Mouse (Mus musculus): ENCODE data around the gene Fignl1. TPM values are rescaled to one million over a fixed set of nuclear protein-coding genes. Genes with fewer than 3 reads are reported as not detected.

Gene Fignl1
- total and polyA plus RNA-seq, 3 experiments, result 34.2 to 59.9 (median 51.2) TPM

- no peak for DNase-seq (ENCODE audit: low read depth, low spot score)
- TF ChIP-seq GATA1 (IDR thresholded peaks at IDR 0.05; ENCODE audit: low read depth, low read length) (peak; percentile 63), MYB (IDR thresholded peaks at IDR 0.05; ENCODE audit: low read depth, low read length) (no peak), JUND (IDR thresholded peaks at IDR 0.05; ENCODE audit: low read depth, low read length) (no peak), EP300 (IDR thresholded peaks at IDR 0.05; ENCODE audit: low read depth in 1 of 2, low read length in 2 of 2) (peak; percentile 33 to 44; a peak in 3 of 4 replicates), RCOR1 (IDR thresholded peaks at IDR 0.05; ENCODE audit: low read depth, low read length) (peak; percentile 64; the same call in 1 of the 2 replicates), TCF12 (IDR thresholded peaks at IDR 0.05; ENCODE audit: low read depth, low read length) (peak; percentile 53; the same call in 1 of the 2 replicates)
- no peak overlapping the region for H3K4me3 ChIP-seq (ENCODE audit: control insufficient read depth in 1 of 2, insufficient read depth in 1 of 2, low read depth in 2 of 2, low read length in 2 of 2)
- H3K9me3 ChIP-seq (replicated peaks; ENCODE audit: insufficient read depth, low read length), result no peaks in the 10 kb centered on the region
- no peaks in the 10 kb centered on the region for H3K79me2 ChIP-seq (ENCODE audit: control insufficient read depth, insufficient read depth, low read length, poor library complexity)
- no peak overlapping the region for H3K27ac ChIP-seq (ENCODE audit: control insufficient read depth, low read depth, low read length)
- H3K27me3 ChIP-seq (ENCODE audit: control insufficient read depth in 1 of 2, insufficient read depth in 2 of 2, low read length in 2 of 2), result peaks cover 4 to 19% of the 10 kb centered on the region in 2 experiments
- H3K9ac ChIP-seq (ENCODE audit: control insufficient read depth, low read depth, low read length, poor library complexity, severe bottlenecking), result no peak overlapping the region
- 0 out of 4 replicates have a peak, but pooled peaks cover 0 to 5% of the 10 kb centered on the region in 2 experiments for H3K4me1 ChIP-seq (ENCODE audit: control insufficient read depth in 1 of 2, insufficient read depth in 2 of 2, low read length in 2 of 2)
- H3K36me3 ChIP-seq (ENCODE audit: control insufficient read depth in 1 of 2, insufficient read depth in 2 of 2, low read length in 2 of 2), result peaks cover 0 to 5% of the 10 kb centered on the region in 2 experiments; a peak in 1 of 4 replicates
These were observed 41.0 kb upstream of the Fignl1 start for GRCm38 (mm10) chr11:11849513-11850311.

DNA sequence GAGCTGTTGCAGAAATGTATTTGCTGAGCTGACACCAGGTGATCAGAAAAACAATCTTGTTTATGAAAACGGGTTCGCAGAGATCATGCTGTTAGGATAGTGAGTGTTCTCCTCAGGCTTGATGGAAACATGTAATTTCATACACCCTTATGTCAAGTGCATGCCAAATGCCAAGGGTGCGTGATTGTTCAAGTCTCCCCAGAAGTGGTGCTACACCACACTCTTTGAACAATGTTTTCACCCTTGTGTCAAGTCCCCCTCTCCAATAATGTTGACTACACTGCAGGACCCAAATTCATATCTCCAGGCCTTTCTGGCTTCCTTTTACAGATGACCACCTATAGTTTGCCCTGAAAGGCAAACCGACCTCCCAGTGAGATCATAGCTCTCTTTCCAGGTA, 39.7 kb upstream of the Fignl1 start:
- no peaks in the 10 kb centered on the region for H3K9me3 ChIP-seq (replicated peaks; ENCODE audit: insufficient read depth, low read length)
- H3K36me3 ChIP-seq (ENCODE audit: control insufficient read depth in 1 of 2, insufficient read depth in 2 of 2, low read length in 2 of 2), result peaks cover 0 to 5% of the 10 kb centered on the region in 2 experiments; a peak in 1 of 4 replicates
- H3K4me3 ChIP-seq (ENCODE audit: control insufficient read depth in 1 of 2, insufficient read depth in 1 of 2, low read depth in 2 of 2, low read length in 2 of 2), result no peak overlapping the region
- TF ChIP-seq HCFC1 (IDR thresholded peaks at IDR 0.05; ENCODE audit: low read depth, low read length), result no peak
- no peak for TF ChIP-seq NELFE (IDR thresholded peaks at IDR 0.05; ENCODE audit: low read depth, low read length)
- no peak for TF ChIP-seq POLR2AphosphoS5 (IDR thresholded peaks at IDR 0.05; ENCODE audit: borderline replicate concordance, low read depth, low read length)
- no peak for TF ChIP-seq TCF12 (IDR thresholded peaks at IDR 0.05; ENCODE audit: low read depth, low read length)
- no peak for TF ChIP-seq ELF1 (IDR thresholded peaks at IDR 0.05; ENCODE audit: low read depth, low read length)
- TF ChIP-seq UBTF (IDR thresholded peaks at IDR 0.05; ENCODE audit: borderline replicate concordance, insufficient read depth, low read depth, low read length), result no peak
- no peak for TF ChIP-seq MAFK (IDR thresholded peaks at IDR 0.05; ENCODE audit: borderline replicate concordance, low read depth, low read length)
- TF ChIP-seq ZC3H11A (IDR thresholded peaks at IDR 0.05; ENCODE audit: low read depth, low read length), result no peak
- peaks cover 5 to 16% of the 10 kb centered on the region in 2 experiments for H3K27me3 ChIP-seq (ENCODE audit: control insufficient read depth in 1 of 2, insufficient read depth in 2 of 2, low read length in 2 of 2)
- no peak for DNase-seq (ENCODE audit: low read depth, low spot score)
- 0 out of 4 replicates have a peak, but pooled peaks cover 0 to 5% of the 10 kb centered on the region in 2 experiments for H3K4me1 ChIP-seq (ENCODE audit: control insufficient read depth in 1 of 2, insufficient read depth in 2 of 2, low read length in 2 of 2)
- no peak overlapping the region for H3K27ac ChIP-seq (ENCODE audit: control insufficient read depth, low read depth, low read length)
- H3K79me2 ChIP-seq (ENCODE audit: control insufficient read depth, insufficient read depth, low read length, poor library complexity), result no peaks in the 10 kb centered on the region
- no peak overlapping the region for H3K9ac ChIP-seq (ENCODE audit: control insufficient read depth, low read depth, low read length, poor library complexity, severe bottlenecking)
